Mouse (Mus musculus) liver, postnatal 0 days (tissue): ENCODE results near the gene Elp4. TPM values are rescaled to one million over a fixed set of nuclear protein-coding genes. Genes with fewer than 3 reads are reported as not detected.

Experiments used
- ATAC-seq: fragments of 200-750 bp; cut with Nextera tagmentation; 2 replicates; pipeline ENCODE4 v1.8.0; 2017; ENCODE audit warnings: mild to moderate bottlenecking, moderate library complexity
- DNase-seq: peaks from one replicate; pipeline ENCODE4 v3.0.0-alpha.2; 2016
- H3K27ac ChIP-seq: fragments of 300-500 bp; sonication (generic); 2 replicates; pipeline ENCODE4 v1.5.1; 2014; ENCODE audit warnings: antibody characterized with exemption, moderate library complexity, mild to moderate bottlenecking, low read depth
- H3K27me3 ChIP-seq: fragments of 300-500 bp; sonication (generic); 2 replicates; pipeline ENCODE4 v1.6.1; 2014; ENCODE audit warnings: low read length, control low read depth, mixed read lengths; ENCODE audit not compliant: insufficient read depth
- H3K36me3 ChIP-seq: fragments of 300-500 bp; sonication (generic); replicated peaks from 2 replicates; pipeline ENCODE4 v1.6.1; 2014; ENCODE audit warnings: mild to moderate bottlenecking, control low read depth, low read length, moderate library complexity, mixed read lengths; ENCODE audit not compliant: insufficient read depth
- H3K4me1 ChIP-seq: fragments of 300-500 bp; sonication (generic); 2 replicates; pipeline ENCODE4 v1.6.1; 2014; ENCODE audit warnings: antibody characterized with exemption, mild to moderate bottlenecking, control low read depth; ENCODE audit not compliant: insufficient read depth
- H3K4me2 ChIP-seq: fragments of 300-500 bp; sonication (generic); 2 replicates; pipeline ENCODE4 v1.6.1; 2014; ENCODE audit warnings: low read depth, mild to moderate bottlenecking, low read length, moderate library complexity, mixed read lengths
- H3K4me3 ChIP-seq: fragments of 300-500 bp; sonication (generic); 2 replicates; pipeline ENCODE4 v1.5.1; 2014; ENCODE audit warnings: low read depth, low read length
- H3K9ac ChIP-seq: fragments of 300-500 bp; sonication (generic); replicated peaks from 2 replicates; pipeline ENCODE4 v1.6.1; 2014; ENCODE audit warnings: mild to moderate bottlenecking, moderate library complexity
- H3K9me3 ChIP-seq: fragments of 300-500 bp; sonication (generic); 2 replicates; pipeline ENCODE4 v1.6.1; 2016; ENCODE audit warnings: mild to moderate bottlenecking, control low read depth, low read length, mixed read lengths
- CTCF ChIP-seq: sonication (generic); IDR thresholded peaks from 2 replicates; pipeline ENCODE4 v1.5.1; 2016; ENCODE audit warnings: antibody characterized with exemption, low read depth
- EP300 ChIP-seq: IDR thresholded peaks from 2 replicates; pipeline ENCODE4 v1.6.1; 2016; ENCODE audit warnings: antibody characterized with exemption, low read depth, mild to moderate bottlenecking
- WGBS: fragments of 180-500 bp; shearing (Covaris S2); extraction: QIAGEN DNeasy Blood & Tissue Kit; methylation state at CpG from one replicate; pipeline ENCODE4 v1.1.7; 2014; ENCODE audit not compliant: insufficient replicate concordance; 5-methylcytosine and 5-hydroxymethylcytosine counted together
- polyA plus RNA-seq: library from polyadenylated mRNA; unstranded; fragments of >200 nt; fragmentation: Nextera tagmentation; extraction: Ambion mirVana; gene quantifications from 2 replicates; pipeline ENCODE4 v1.2.1, GENCODE M21; 2015

Gene Elp4
- polyA plus RNA-seq, 1 experiment from 2014 or later = 9.7 TPM

DNA sequence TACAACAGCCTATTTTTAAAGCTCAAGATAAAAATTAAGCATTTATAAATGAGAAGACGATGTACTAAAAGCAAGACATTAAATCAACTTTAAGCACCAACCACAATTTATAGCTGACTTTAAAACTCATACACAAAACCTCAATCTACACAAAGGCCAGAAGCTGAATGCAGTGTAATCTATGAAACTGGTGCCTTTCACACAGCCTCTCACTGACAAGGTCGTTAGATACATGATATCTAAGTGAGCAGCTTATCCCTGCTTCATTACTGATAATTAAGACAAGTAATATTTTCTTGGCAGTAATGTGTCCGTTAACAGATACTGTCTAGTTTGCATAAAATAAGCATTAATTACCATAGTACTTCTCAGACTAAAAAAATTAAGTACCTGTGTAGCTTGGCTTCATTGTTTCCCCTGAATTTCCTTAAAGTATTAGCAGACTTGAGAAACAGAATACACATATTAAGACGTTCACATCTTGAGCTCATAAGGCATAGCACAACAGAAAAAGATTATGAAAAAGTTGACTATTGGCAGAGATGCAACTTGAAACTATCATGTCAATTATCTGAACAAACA lies 134.5 kb downstream of the Elp4 start:
- H3K27me3 ChIP-seq = no peaks in the 10 kb centered on the region
- no peaks in the 10 kb centered on the region for H3K4me1 ChIP-seq
- H3K27ac ChIP-seq = no peak overlapping the region
- H3K9ac ChIP-seq = no peak overlapping the region
- no peak overlapping the region for H3K4me2 ChIP-seq
- DNase-seq = no peak
- TF ChIP-seq CTCF (no peak), EP300 (peak; percentile 97)
- H3K36me3 ChIP-seq = no peaks in the 10 kb centered on the region
- no peak overlapping the region for H3K4me3 ChIP-seq
- 55% methylated on average over 4 of the region's 4 CpGs for WGBS
- ATAC-seq = peak; percentile 82
- H3K9me3 ChIP-seq = no peaks in the 10 kb centered on the region; the same call in 1 of the 2 replicates

DNA sequence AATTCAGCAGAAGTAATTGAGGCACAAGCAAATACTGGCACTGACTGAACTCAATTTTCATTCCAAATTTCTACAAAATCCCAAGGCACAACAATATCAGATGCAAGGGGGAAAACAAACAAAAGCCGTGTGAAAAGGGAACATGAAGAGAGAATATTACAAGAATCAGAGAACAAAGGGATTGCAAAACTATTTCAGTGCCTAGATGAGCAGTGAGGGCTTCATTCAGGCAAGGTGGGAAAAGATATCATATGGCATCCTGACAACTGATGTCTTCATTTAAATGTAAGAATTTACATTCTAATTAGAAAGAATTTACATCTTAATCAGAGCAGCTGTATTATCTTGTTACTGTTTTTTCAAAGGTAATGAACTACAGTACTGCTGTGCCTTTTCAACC lies 150.9 kb downstream of the Elp4 start:
- WGBS = 69% methylated on average over 1 of the region's 1 CpGs
- H3K4me2 ChIP-seq = no peak overlapping the region
- DNase-seq = no peak
- H3K9ac ChIP-seq = no peak overlapping the region
- H3K27me3 ChIP-seq = no peaks in the 10 kb centered on the region
- no peaks in the 10 kb centered on the region for H3K9me3 ChIP-seq
- no peak overlapping the region for H3K27ac ChIP-seq
- no peak overlapping the region for H3K4me3 ChIP-seq
- ATAC-seq = no peak
- H3K4me1 ChIP-seq = peaks cover 5% of the 10 kb centered on the region; the same call in 1 of the 2 replicates
- no peaks in the 10 kb centered on the region for H3K36me3 ChIP-seq
- TF ChIP-seq CTCF = no peak
- no peak for TF ChIP-seq EP300

DNA sequence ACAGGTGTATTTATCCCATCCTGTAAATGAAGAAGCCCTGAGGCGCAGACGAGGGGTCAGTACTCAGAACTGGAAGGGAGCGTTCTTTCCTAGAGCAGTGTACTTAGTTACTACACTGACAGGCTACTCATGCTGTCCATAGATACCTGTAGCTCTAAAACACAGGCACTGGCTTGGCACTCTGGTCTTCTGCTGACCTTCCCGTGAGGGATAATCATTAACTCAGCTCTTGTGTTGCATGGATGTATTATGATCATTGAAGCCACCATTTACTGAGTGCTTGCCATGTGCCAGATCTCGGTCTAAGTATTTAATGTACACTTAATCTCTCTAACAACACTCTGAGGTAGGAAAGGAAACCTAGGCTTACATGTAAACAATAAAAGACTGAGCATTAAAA lies 155.3 kb downstream of the Elp4 start:
- H3K4me3 ChIP-seq = no peak overlapping the region
- H3K9me3 ChIP-seq = no peaks in the 10 kb centered on the region
- 64% methylated on average over 5 of the region's 5 CpGs for WGBS
- H3K36me3 ChIP-seq = no peaks in the 10 kb centered on the region
- H3K4me2 ChIP-seq = no peak overlapping the region
- H3K4me1 ChIP-seq = peaks cover 5% of the 10 kb centered on the region; the same call in 1 of the 2 replicates
- H3K27me3 ChIP-seq = no peaks in the 10 kb centered on the region
- DNase-seq = peak; percentile 14
- TF ChIP-seq CTCF (no peak), EP300 (no peak)
- H3K9ac ChIP-seq = no peak overlapping the region
- no peak overlapping the region for H3K27ac ChIP-seq
- ATAC-seq = peak; percentile 75

DNA sequence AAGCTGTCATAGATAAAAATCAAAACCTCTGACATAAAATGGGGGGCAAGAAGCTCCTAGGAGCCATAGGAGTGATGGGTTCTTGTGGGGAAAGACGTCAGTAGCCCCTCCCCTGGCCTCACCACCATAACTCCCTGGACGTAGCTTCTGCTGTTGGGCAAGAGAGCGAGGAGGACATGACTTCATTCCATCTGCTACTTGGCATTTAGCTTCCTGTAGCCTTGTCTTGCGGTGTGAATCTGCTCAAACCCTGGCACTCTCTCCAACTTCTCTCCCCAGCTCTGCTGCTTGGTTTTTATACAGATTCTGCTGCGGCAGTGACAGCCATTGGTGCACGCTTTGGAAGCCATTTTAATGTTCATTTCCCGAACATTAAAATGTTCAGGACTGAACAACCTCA lies 157.5 kb downstream of the Elp4 start:
- no peak for ATAC-seq
- Histone ChIP-seq H3K36me3 (no peaks in the 10 kb centered on the region), H3K27ac (no peak overlapping the region), H3K27me3 (no peaks in the 10 kb centered on the region), H3K4me2 (no peak overlapping the region), H3K4me3 (no peak overlapping the region), H3K4me1 (peaks cover 5% of the 10 kb centered on the region; the same call in 1 of the 2 replicates), H3K9ac (no peak overlapping the region), H3K9me3 (no peaks in the 10 kb centered on the region)
- TF ChIP-seq EP300 = no peak
- TF ChIP-seq CTCF = no peak
- DNase-seq = no peak
- 73% methylated on average over 7 of the region's 7 CpGs for WGBS

DNA sequence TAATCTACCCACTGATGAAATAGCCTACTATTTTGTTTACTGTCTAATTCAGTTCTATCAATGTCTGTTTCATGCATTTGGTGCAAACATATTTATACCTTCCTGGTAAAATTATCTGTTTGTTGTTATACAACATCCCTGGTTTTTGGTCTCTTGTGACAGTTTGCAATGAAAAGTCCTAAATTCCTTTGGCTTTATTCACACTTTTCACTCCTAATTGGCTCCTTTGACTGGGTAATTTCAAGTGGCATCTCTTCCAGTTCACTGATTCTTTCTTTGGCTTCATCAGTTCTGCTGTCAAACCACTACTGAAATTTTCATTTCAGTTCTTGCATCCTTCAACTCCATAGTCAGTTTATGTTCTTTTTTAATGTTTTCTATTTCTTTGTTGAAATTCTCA lies 168.2 kb downstream of the Elp4 start:
- TF ChIP-seq EP300 (no peak), CTCF (no peak)
- H3K4me3 ChIP-seq = no peak overlapping the region
- H3K4me1 ChIP-seq = no peaks in the 10 kb centered on the region
- H3K9ac ChIP-seq = no peak overlapping the region
- H3K36me3 ChIP-seq = no peaks in the 10 kb centered on the region
- H3K27me3 ChIP-seq = no peaks in the 10 kb centered on the region
- no peaks in the 10 kb centered on the region for H3K9me3 ChIP-seq
- no peak for DNase-seq
- no peak for ATAC-seq
- no peak overlapping the region for H3K4me2 ChIP-seq
- H3K27ac ChIP-seq = no peak overlapping the region

DNA sequence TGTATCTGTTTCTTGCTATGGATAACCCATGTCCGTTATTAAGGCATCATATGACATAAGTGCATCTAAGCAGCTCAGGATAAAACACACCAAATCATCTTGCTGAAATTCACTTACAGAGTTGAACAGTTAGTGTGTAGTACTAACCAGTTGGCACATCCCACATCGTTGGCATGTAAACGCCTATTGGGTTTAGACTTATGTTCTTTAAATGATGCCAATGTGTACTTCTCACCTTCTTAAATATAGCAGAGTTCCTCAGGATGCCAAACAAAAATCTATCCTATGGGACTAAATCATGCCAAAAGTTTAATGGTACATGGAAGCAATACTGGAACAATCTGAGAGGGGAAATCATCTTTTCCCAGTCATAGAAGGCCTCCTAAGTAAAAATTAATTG lies 173.7 kb downstream of the Elp4 start:
- Histone ChIP-seq H3K9me3 (no peaks in the 10 kb centered on the region), H3K4me3 (no peak overlapping the region), H3K36me3 (no peaks in the 10 kb centered on the region), H3K4me2 (no peak overlapping the region), H3K9ac (no peak overlapping the region), H3K27me3 (no peaks in the 10 kb centered on the region), H3K4me1 (no peaks in the 10 kb centered on the region), H3K27ac (no peak overlapping the region)
- no peak for DNase-seq
- ATAC-seq = no peak
- 86% methylated on average over 3 of the region's 3 CpGs for whole genome bisulfite sequencing
- TF ChIP-seq EP300 (no peak), CTCF (no peak)

DNA sequence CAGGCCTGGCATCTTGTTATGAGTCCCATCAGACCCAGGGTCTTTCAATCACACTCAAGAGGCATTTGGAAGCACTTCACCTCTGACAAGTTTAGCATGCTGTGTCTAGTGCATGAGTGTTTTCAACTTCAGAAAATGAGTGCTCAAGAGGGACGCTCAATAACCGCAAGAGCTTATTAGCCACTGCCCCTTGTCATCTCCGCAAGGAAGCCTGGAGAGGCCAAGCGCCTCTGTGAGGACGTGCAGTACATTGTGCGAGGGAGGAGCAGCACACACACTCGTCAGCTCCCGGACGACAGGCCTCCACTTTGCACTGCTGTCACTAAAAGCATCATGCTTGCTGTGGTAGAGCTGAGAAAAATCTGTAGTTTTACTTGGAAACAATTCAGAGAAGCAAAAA lies 177.7 kb downstream of the Elp4 start:
- no peaks in the 10 kb centered on the region for H3K9me3 ChIP-seq
- DNase-seq (no peak), ATAC-seq (no peak)
- H3K4me1 ChIP-seq = no peaks in the 10 kb centered on the region
- no peak overlapping the region for H3K4me2 ChIP-seq
- WGBS = 86% methylated on average over 9 of the region's 9 CpGs
- no peak overlapping the region for H3K9ac ChIP-seq
- H3K27ac ChIP-seq = no peak overlapping the region
- H3K27me3 ChIP-seq = no peaks in the 10 kb centered on the region
- no peaks in the 10 kb centered on the region for H3K36me3 ChIP-seq
- TF ChIP-seq EP300 (no peak), CTCF (no peak)
- no peak overlapping the region for H3K4me3 ChIP-seq
